Mouse (Mus musculus): ENCODE measurements around the gene Zfp760.

- TF ChIP-seq CTCF (IDR thresholded peaks at IDR 0.05) = no peak
- no peak for TF ChIP-seq EP300 (IDR thresholded peaks at IDR 0.05)
These were observed 4.1 kb upstream of the Zfp760 start for GRCm38 (mm10) chr17:21703414-21703813.

Measured in lung, postnatal 0 days (tissue).